Mouse (Mus musculus) MEL-GATA-1-ER (cell line): ENCODE data around the gene Irak2.
"Not testable (repeated sequence)": the region's sequence is repeated elsewhere in the genome, so short reads cannot be mapped to it uniquely, and the experiment has no call there.

Source experiments
- DNase-seq: peaks from one replicate; pipeline ENCODE4 v3.0.0-alpha.2; 2012; ENCODE audit warnings: low read depth; ENCODE audit errors: extremely low read depth

The Irak2 gene

GRCm38 (mm10) chr6:113667611-113668122, 29.4 kb downstream of the Irak2 start:
- DNase-seq = no peak

- DNase-seq = no peak
These were observed 30.3 kb downstream of the Irak2 start for GRCm38 (mm10) chr6:113668287-113669154.

- DNase-seq = no peak
These were observed 31.6 kb downstream of the Irak2 start for GRCm38 (mm10) chr6:113669821-113670220.

GRCm38 (mm10) chr6:113672029-113672428, 33.8 kb downstream of the Irak2 start:
- not testable (repeated sequence) for DNase-seq

- no peak for DNase-seq
These were observed 34.7 kb downstream of the Irak2 start for GRCm38 (mm10) chr6:113672989-113673388.

- DNase-seq = no peak
These were observed 37.0 kb downstream of the Irak2 start for GRCm38 (mm10) chr6:113675234-113675633.

- DNase-seq = no peak
These were observed 37.7 kb downstream of the Irak2 start for GRCm38 (mm10) chr6:113675991-113676390.

GRCm38 (mm10) chr6:113677070-113677734, 38.9 kb downstream of the Irak2 start:
- DNase-seq = no peak

GRCm38 (mm10) chr6:113678246-113679012, 40.2 kb downstream of the Irak2 start:
- no peak for DNase-seq

GRCm38 (mm10) chr6:113679993-113680566, 41.8 kb downstream of the Irak2 start:
- DNase-seq = no peak

GRCm38 (mm10) chr6:113681271-113681670, 43.0 kb downstream of the Irak2 start:
- DNase-seq = no peak

GRCm38 (mm10) chr6:113683081-113683825, 45.0 kb downstream of the Irak2 start:
- no peak for DNase-seq

- no peak for DNase-seq
These were observed 48.4 kb downstream of the Irak2 start for GRCm38 (mm10) chr6:113686551-113687125.

GRCm38 (mm10) chr6:113690008-113690399, 51.7 kb downstream of the Irak2 start:
- no peak for DNase-seq

- peak; percentile 54 for DNase-seq
These were observed 52.3 kb downstream of the Irak2 start for GRCm38 (mm10) chr6:113690400-113691083.

- DNase-seq = no peak
These were observed 52.8 kb downstream of the Irak2 start for GRCm38 (mm10) chr6:113691084-113691462.

GRCm38 (mm10) chr6:113692661-113693133, 54.4 kb downstream of the Irak2 start:
- DNase-seq = no peak

GRCm38 (mm10) chr6:113693377-113693776, 55.1 kb downstream of the Irak2 start:
- no peak for DNase-seq

GRCm38 (mm10) chr6:113695203-113695602, 56.9 kb downstream of the Irak2 start:
- DNase-seq = no peak
